In genomic region chr11:70619101-70619500, GRCm38 (mm10) we compare ENCODE assay signal across 15 mouse cellular contexts. TPM values are rescaled to one million over a fixed set of nuclear protein-coding genes. Genes with fewer than 3 reads are reported as not detected.
"Had no signal": no experiment of that assay in that cellular context is flagged by ENCODE, and none has a peak within 500 bp of the region (broad histone marks: within the 10 kb centered on the region; RNA-seq: fewer than 3 reads in every experiment).

Chrne (minus strand) TSS chr11:70619216.

- H3K4me2 ChIP-seq: liver, embryonic 11.5 days; liver, embryonic 15.5 days; neural tube, embryonic 13.5 days had no signal

- H3K36me3 ChIP-seq: limb, embryonic 10.5 days; liver, embryonic 15.5 days had no signal

- H3K4me3 ChIP-seq: left cerebral cortex, adult 2 months; limb, embryonic 10.5 days; liver, embryonic 15.5 days; neural tube, embryonic 13.5 days had no signal

- H3K27ac ChIP-seq: left cerebral cortex, adult 2 months; limb, embryonic 10.5 days; liver, embryonic 15.5 days; neural tube, embryonic 13.5 days had no signal

- DNase-seq: kidney, adult 9 months; kidney, postnatal 10 days; lung, adult 2 months; lung, postnatal 36 days; midbrain, embryonic 14.5 days; right cerebral cortex, postnatal 14 days; thymus, adult 18-20 months; thymus, postnatal 14 days had no signal

RNA-seq across cellular contexts. Expression of gene Chrne, which starts in this region (rescaled TPM):
- total RNA-seq: left cerebral cortex, adult 2 months; left cerebral cortex, postnatal 14 days had no signal
- polyA plus RNA-seq: limb, embryonic 10.5 days; liver, embryonic 11.5 days; liver, embryonic 15.5 days; lung, postnatal 0 days; midbrain, embryonic 14.5 days had no signal
